Mouse (Mus musculus) heart, embryonic 16.5 days (tissue): ENCODE measurements around the gene Ccnl1. TPM values are rescaled to one million over a fixed set of nuclear protein-coding genes. Genes with fewer than 3 reads are reported as not detected.
A peak's percentile ranks its signal among the peaks of the same experiment; 100 is the strongest.

ENCODE experiments used
- ATAC-seq: fragments of 200-750 bp; cut with Nextera tagmentation; replicated peaks from 2 replicates; pipeline ENCODE4 v1.8.0; 2017; ENCODE audit warnings: moderate number of reproducible peaks; ENCODE audit not compliant: insufficient read depth, low FRiP score; ENCODE audit errors: extremely low read depth
- H3K27ac ChIP-seq: fragments of 300-500 bp; sonication (generic); 2 replicates; pipeline ENCODE4 v1.5.1; 2014; ENCODE audit warnings: mild to moderate bottlenecking, low read length, control low read depth, moderate library complexity
- H3K27me3 ChIP-seq: fragments of 300-500 bp; sonication (generic); 2 replicates; pipeline ENCODE4 v1.6.1; 2014; ENCODE audit warnings: low read length, mixed read lengths; ENCODE audit not compliant: control insufficient read depth, insufficient read depth
- H3K36me3 ChIP-seq: fragments of 300-500 bp; sonication (generic); 2 replicates; pipeline ENCODE4 v1.6.1; 2014; ENCODE audit not compliant: control insufficient read depth, insufficient read depth
- H3K4me1 ChIP-seq: fragments of 300-500 bp; sonication (generic); 2 replicates; pipeline ENCODE4 v1.6.1; 2014; ENCODE audit warnings: low read length, mixed read lengths; ENCODE audit not compliant: control insufficient read depth, insufficient read depth
- H3K4me2 ChIP-seq: fragments of 300-500 bp; sonication (generic); 2 replicates; pipeline ENCODE4 v1.6.1; 2014; ENCODE audit warnings: low read depth, mild to moderate bottlenecking, control low read depth, low read length
- H3K4me3 ChIP-seq: fragments of 300-500 bp; sonication (generic); 2 replicates; pipeline ENCODE4 v1.5.1; 2014; ENCODE audit warnings: mild to moderate bottlenecking, control low read depth, low read length
- H3K9ac ChIP-seq: fragments of 300-500 bp; sonication (generic); 2 replicates; pipeline ENCODE4 v1.6.1; 2014; ENCODE audit warnings: low read length, control low read depth
- H3K9me3 ChIP-seq: fragments of 300-500 bp; sonication (generic); replicated peaks from 2 replicates; pipeline ENCODE4 v1.6.1; 2016; ENCODE audit warnings: low read length; ENCODE audit not compliant: control insufficient read depth
- WGBS: fragments of 180-500 bp; shearing (Covaris S2); extraction: QIAGEN DNeasy Blood & Tissue Kit; methylation state at CpG from one replicate; pipeline ENCODE4 v1.1.7; 2014; 5-methylcytosine and 5-hydroxymethylcytosine counted together
- polyA plus RNA-seq: library from polyadenylated mRNA; unstranded; fragments of >200 nt; fragmentation: Nextera tagmentation; extraction: Ambion mirVana; gene quantifications from 2 replicates; pipeline ENCODE4 v1.2.1, GENCODE M21; 2015

Gene Ccnl1
- polyA plus RNA-seq, 1 experiment from 2014 or later, result 68.2 TPM

DNA sequence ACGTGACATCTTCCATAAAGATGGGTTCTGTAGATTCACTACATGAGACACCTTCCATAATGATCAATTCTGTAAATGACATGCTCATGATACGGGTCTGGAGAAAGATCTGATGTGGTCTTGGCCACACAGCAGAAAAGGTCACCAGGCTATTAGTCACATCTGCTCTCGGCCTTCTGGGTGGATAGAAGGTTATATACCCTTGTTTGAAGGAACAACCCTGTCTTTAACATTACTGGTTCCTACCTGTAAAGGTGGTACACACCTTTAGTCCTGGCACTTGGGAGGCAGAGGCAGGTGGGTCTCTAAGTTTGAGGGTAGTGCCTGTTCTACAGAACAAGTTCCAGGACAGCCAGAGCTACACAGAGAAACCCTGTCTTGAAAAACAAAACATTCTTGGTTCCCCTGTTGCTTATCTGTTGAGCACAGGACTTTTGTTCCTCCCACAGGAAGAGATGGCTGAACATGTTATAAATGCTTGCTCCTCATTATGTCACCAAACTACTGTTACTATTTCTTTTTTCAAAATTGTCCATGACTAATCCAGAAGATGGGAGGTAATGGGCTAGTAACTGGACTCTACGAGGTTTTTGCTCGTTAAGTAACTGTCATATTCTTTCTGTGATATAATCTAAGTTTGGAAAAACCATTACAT is 2.4 kb upstream of the Ccnl1 start:
- H3K4me2 ChIP-seq, result no peak overlapping the region
- no peak for ATAC-seq
- no peaks in the 10 kb centered on the region for H3K9me3 ChIP-seq
- H3K4me3 ChIP-seq, result no peak overlapping the region
- peaks cover 19% of the 10 kb centered on the region for H3K4me1 ChIP-seq
- H3K27ac ChIP-seq, result no peak overlapping the region
- H3K9ac ChIP-seq, result no peak overlapping the region
- no peaks in the 10 kb centered on the region for H3K27me3 ChIP-seq
- peaks cover 9% of the 10 kb centered on the region for H3K36me3 ChIP-seq
- 90% methylated on average over 5 of the region's 5 CpGs for whole genome bisulfite sequencing

DNA sequence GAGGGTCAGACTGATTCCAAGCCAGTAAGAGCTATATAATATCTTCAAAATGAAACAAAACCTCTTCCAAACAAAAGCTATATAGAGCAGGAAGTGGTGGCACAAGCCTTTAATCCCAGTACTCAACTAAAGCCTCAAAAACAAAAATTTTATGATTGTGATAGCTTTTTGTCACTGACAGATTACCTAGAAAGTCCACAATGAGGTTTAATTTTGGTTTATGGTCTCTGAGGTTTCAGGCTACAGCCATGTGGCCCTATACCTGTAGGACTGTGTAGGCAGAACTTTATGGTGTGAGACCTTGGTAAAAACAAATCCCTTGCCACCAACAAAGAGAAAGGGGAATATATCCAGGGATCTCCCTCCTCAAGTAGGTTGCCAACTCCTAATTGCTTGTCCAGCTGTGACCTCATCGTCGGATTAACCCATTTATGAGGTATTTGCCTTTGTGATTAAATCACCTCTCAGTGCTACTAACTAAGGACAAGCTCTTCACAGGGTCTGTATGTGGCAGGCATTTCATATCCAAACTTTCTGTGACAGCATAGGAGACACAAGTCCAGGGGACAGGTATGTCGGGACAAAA is 1.5 kb upstream of the Ccnl1 start:
- Histone ChIP-seq H3K9me3 (no peaks in the 10 kb centered on the region), H3K27me3 (no peaks in the 10 kb centered on the region), H3K4me1 (peaks cover 23% of the 10 kb centered on the region), H3K36me3 (peaks cover 12% of the 10 kb centered on the region), H3K4me2 (peak overlapping the region; percentile 79), H3K9ac (peak overlapping the region; percentile 100), H3K27ac (peak overlapping the region; percentile 100), H3K4me3 (peak overlapping the region; percentile 99)
- ATAC-seq, result no peak
- WGBS, result 84% methylated on average over 3 of the region's 3 CpGs

GRCm38 (mm10) chr3:65958840-65959185 is 764 bp upstream of the Ccnl1 start:
- peak overlapping the region; percentile 99 for H3K4me3 ChIP-seq
- no peaks in the 10 kb centered on the region for H3K9me3 ChIP-seq
- H3K9ac ChIP-seq, result peak overlapping the region; percentile 100
- H3K27ac ChIP-seq, result peak overlapping the region; percentile 100
- H3K27me3 ChIP-seq, result no peaks in the 10 kb centered on the region
- peaks cover 17% of the 10 kb centered on the region for H3K36me3 ChIP-seq
- H3K4me2 ChIP-seq, result peak overlapping the region; percentile 79
- 10% methylated on average over 9 of the region's 9 CpGs for WGBS
- ATAC-seq, result no peak
- peaks cover 25% of the 10 kb centered on the region for H3K4me1 ChIP-seq

GRCm38 (mm10) chr3:65957271-65958101 is 563 bp downstream of the Ccnl1 start:
- WGBS, result under 1% methylated on average over 84 of the region's 94 CpGs
- H3K9me3 ChIP-seq, result no peaks in the 10 kb centered on the region

GRCm38 (mm10) chr3:65954499-65955391 is 3.3 kb downstream of the Ccnl1 start:
- Histone ChIP-seq H3K27me3 (no peaks in the 10 kb centered on the region), H3K9me3 (no peaks in the 10 kb centered on the region), H3K4me1 (peaks cover 33% of the 10 kb centered on the region), H3K4me2 (peak overlapping the region; percentile 41), H3K36me3 (peaks cover 31% of the 10 kb centered on the region), H3K4me3 (0 out of 2 replicates have a peak overlapping the region, but pooled peaks have one; percentile 18), H3K27ac (no peak overlapping the region), H3K9ac (no peak overlapping the region)
- no peak for ATAC-seq
- 60% methylated on average over 8 of the region's 8 CpGs for WGBS

More at GRCm38 (mm10) chr3:65957271-65958101, 563 bp downstream of the Ccnl1 start:
- Histone ChIP-seq H3K36me3 (peaks cover 20% of the 10 kb centered on the region), H3K9ac (peak overlapping the region; percentile 100), H3K4me1 (peaks cover 33% of the 10 kb centered on the region), H3K27ac (peak overlapping the region; percentile 100), H3K27me3 (no peaks in the 10 kb centered on the region), H3K4me3 (peak overlapping the region; percentile 99), H3K4me2 (peak overlapping the region; percentile 88)
- ATAC-seq, result peak; percentile 80

GRCm38 (mm10) chr3:65950831-65951365 is 7.2 kb downstream of the Ccnl1 start:
- no peaks in the 10 kb centered on the region for H3K9me3 ChIP-seq
- H3K4me2 ChIP-seq, result no peak overlapping the region
- no peak overlapping the region for H3K9ac ChIP-seq
- no peak overlapping the region for H3K4me3 ChIP-seq
- ATAC-seq, result no peak
- peaks cover 18% of the 10 kb centered on the region for H3K4me1 ChIP-seq
- no peaks in the 10 kb centered on the region for H3K27me3 ChIP-seq
- WGBS, result 78% methylated on average over 4 of the region's 4 CpGs
- H3K27ac ChIP-seq, result no peak overlapping the region
- H3K36me3 ChIP-seq, result peaks cover 53% of the 10 kb centered on the region

- H3K9me3 ChIP-seq, result no peaks in the 10 kb centered on the region
- WGBS, result 95% methylated on average over 2 of the region's 2 CpGs
- H3K36me3 ChIP-seq, result peaks cover 55% of the 10 kb centered on the region
- no peak overlapping the region for H3K4me3 ChIP-seq
- H3K27me3 ChIP-seq, result no peaks in the 10 kb centered on the region
- no peak overlapping the region for H3K4me2 ChIP-seq
- no peak overlapping the region for H3K27ac ChIP-seq
- H3K4me1 ChIP-seq, result peaks cover 16% of the 10 kb centered on the region
- H3K9ac ChIP-seq, result no peak overlapping the region
- no peak for ATAC-seq
Measured at GRCm38 (mm10) chr3:65950304-65950703, 7.7 kb downstream of the Ccnl1 start.

GRCm38 (mm10) chr3:65945277-65945932 is 12.6 kb downstream of the Ccnl1 start:
- no peak for ATAC-seq
- Histone ChIP-seq H3K36me3 (peaks cover 44% of the 10 kb centered on the region), H3K4me3 (no peak overlapping the region), H3K4me1 (no peaks in the 10 kb centered on the region), H3K27ac (no peak overlapping the region), H3K9me3 (no peaks in the 10 kb centered on the region), H3K9ac (no peak overlapping the region), H3K4me2 (no peak overlapping the region), H3K27me3 (no peaks in the 10 kb centered on the region)
- 90% methylated on average over 2 of the region's 2 CpGs for WGBS
